Mouse (Mus musculus): Measurements from ENCODE around the gene Elmo3. TPM values are rescaled to one million over a fixed set of nuclear protein-coding genes. Genes with fewer than 3 reads are reported as not detected.

Gene Elmo3
- polyA plus RNA-seq (2015; fragmentation: Nextera tagmentation; extraction: Ambion mirVana) = 22.3 and 23.0 TPM in 2 replicates

- WGBS = 7% methylated on average over 28 of the region's 30 CpGs
- 0 out of 2 replicates have a peak within 1 kb of the TSS, but pooled peaks have one; percentile 16 for H3K9ac ChIP-seq (replicated peaks; ENCODE audit: low read depth)
- H3K4me1 ChIP-seq (ENCODE audit: insufficient read depth, low read depth, low read length) = peaks cover 11% of the 10 kb centered on the region; the same call in 1 of the 2 replicates
- H3K9me3 ChIP-seq (ENCODE audit: low read length) = no peaks in the 10 kb centered on the region
- TF ChIP-seq EP300 (IDR thresholded peaks at IDR 0.05) = no peak
- TF ChIP-seq CTCF (IDR thresholded peaks at IDR 0.05) = peak; percentile 29; the same call in 1 of the 2 replicates
- peak within 1 kb of the TSS; percentile 87 for H3K27ac ChIP-seq (ENCODE audit: low read length)
- peak; percentile 91 for DNase-seq (ENCODE audit: low spot score)
- no peaks in the 10 kb centered on the region for H3K27me3 ChIP-seq (replicated peaks; ENCODE audit: insufficient read depth, low read length)
- peak within 1 kb of the TSS; percentile 59 for H3K4me2 ChIP-seq (replicated peaks; ENCODE audit: low read depth, low read length)
- H3K36me3 ChIP-seq (ENCODE audit: insufficient read depth, low read length) = peaks cover 30% of the 10 kb centered on the region
- peak within 1 kb of the TSS; percentile 33 for H3K4me3 ChIP-seq (ENCODE audit: low read depth, low read length)
- peak; percentile 93 for ATAC-seq
These were observed at the start of gene Elmo3 for GRCm38 (mm10) chr8:105305211-105306145. Gene Elmo3 (plus strand): TSS chr8:105305601.

- DNase-seq (ENCODE audit: low spot score) (no peak), ATAC-seq (no peak)
- 77% methylated on average over 7 of the region's 7 CpGs for WGBS
- H3K9me3 ChIP-seq (ENCODE audit: low read length) = no peaks in the 10 kb centered on the region
- H3K27me3 ChIP-seq (replicated peaks; ENCODE audit: insufficient read depth, low read length) = 0 out of 2 replicates have a peak, but pooled peaks cover 6% of the 10 kb centered on the region
- no peak overlapping the region for H3K9ac ChIP-seq (replicated peaks; ENCODE audit: low read depth)
- no peak overlapping the region for H3K4me2 ChIP-seq (replicated peaks; ENCODE audit: low read depth, low read length)
- H3K27ac ChIP-seq (ENCODE audit: low read length) = no peak overlapping the region
- H3K36me3 ChIP-seq (ENCODE audit: insufficient read depth, low read length) = peaks cover 7% of the 10 kb centered on the region
- H3K4me3 ChIP-seq (ENCODE audit: low read depth, low read length) = no peak overlapping the region
- peaks cover 16% of the 10 kb centered on the region for H3K4me1 ChIP-seq (ENCODE audit: insufficient read depth, low read depth, low read length)
- TF ChIP-seq CTCF (IDR thresholded peaks at IDR 0.05) (no peak), EP300 (IDR thresholded peaks at IDR 0.05) (no peak)
These were observed 47.9 kb upstream of the Elmo3 start for GRCm38 (mm10) chr8:105257318-105258114.

GRCm38 (mm10) chr8:105258911-105259720 lies 46.3 kb upstream of the Elmo3 start:
- Histone ChIP-seq H3K36me3 (ENCODE audit: insufficient read depth, low read length) (no peaks in the 10 kb centered on the region), H3K9ac (replicated peaks; ENCODE audit: low read depth) (0 out of 2 replicates have a peak overlapping the region, but pooled peaks have one; percentile 3), H3K4me2 (replicated peaks; ENCODE audit: low read depth, low read length) (peak overlapping the region; percentile 67), H3K4me3 (ENCODE audit: low read depth, low read length) (peak overlapping the region; percentile 30), H3K9me3 (ENCODE audit: low read length) (no peaks in the 10 kb centered on the region), H3K27ac (ENCODE audit: low read length) (no peak overlapping the region), H3K4me1 (ENCODE audit: insufficient read depth, low read depth, low read length) (peaks cover 19% of the 10 kb centered on the region), H3K27me3 (replicated peaks; ENCODE audit: insufficient read depth, low read length) (0 out of 2 replicates have a peak, but pooled peaks cover 6% of the 10 kb centered on the region)
- TF ChIP-seq EP300 (IDR thresholded peaks at IDR 0.05) (no peak), CTCF (IDR thresholded peaks at IDR 0.05) (peak; percentile 53)
- 13% methylated on average over 55 of the region's 55 CpGs for WGBS
- DNase-seq (ENCODE audit: low spot score) (peak; percentile 51), ATAC-seq (peak; percentile 5; the same call in 1 of the 2 replicates)

GRCm38 (mm10) chr8:105259721-105260320 lies 45.6 kb upstream of the Elmo3 start:
- H3K36me3 ChIP-seq (ENCODE audit: insufficient read depth, low read length) = no peaks in the 10 kb centered on the region
- H3K4me1 ChIP-seq (ENCODE audit: insufficient read depth, low read depth, low read length) = peaks cover 23% of the 10 kb centered on the region
- H3K9me3 ChIP-seq (ENCODE audit: low read length) = no peaks in the 10 kb centered on the region
- peak overlapping the region; percentile 67 for H3K4me2 ChIP-seq (replicated peaks; ENCODE audit: low read depth, low read length)
- H3K4me3 ChIP-seq (ENCODE audit: low read depth, low read length) = peak overlapping the region; percentile 30
- H3K27ac ChIP-seq (ENCODE audit: low read length) = no peak overlapping the region
- DNase-seq (ENCODE audit: low spot score) = peak; percentile 73
- peak; percentile 43 for ATAC-seq
- 0 out of 2 replicates have a peak, but pooled peaks cover 6% of the 10 kb centered on the region for H3K27me3 ChIP-seq (replicated peaks; ENCODE audit: insufficient read depth, low read length)
- 0 out of 2 replicates have a peak overlapping the region, but pooled peaks have one; percentile 3 for H3K9ac ChIP-seq (replicated peaks; ENCODE audit: low read depth)
- peak; percentile 100 for TF ChIP-seq CTCF (IDR thresholded peaks at IDR 0.05)
- TF ChIP-seq EP300 (IDR thresholded peaks at IDR 0.05) = no peak
- WGBS = 6% methylated on average over 30 of the region's 30 CpGs

- Histone ChIP-seq H3K4me2 (replicated peaks; ENCODE audit: low read depth, low read length) (no peak overlapping the region), H3K4me1 (ENCODE audit: insufficient read depth, low read depth, low read length) (peaks cover 26% of the 10 kb centered on the region), H3K9me3 (ENCODE audit: low read length) (no peaks in the 10 kb centered on the region), H3K9ac (replicated peaks; ENCODE audit: low read depth) (no peak overlapping the region), H3K4me3 (ENCODE audit: low read depth, low read length) (no peak overlapping the region), H3K27ac (ENCODE audit: low read length) (no peak overlapping the region), H3K27me3 (replicated peaks; ENCODE audit: insufficient read depth, low read length) (0 out of 2 replicates have a peak, but pooled peaks cover 6% of the 10 kb centered on the region), H3K36me3 (ENCODE audit: insufficient read depth, low read length) (no peaks in the 10 kb centered on the region)
- WGBS = 67% methylated on average over 7 of the region's 7 CpGs
- peak; percentile 18 for ATAC-seq
- peak; percentile 61 for DNase-seq (ENCODE audit: low spot score)
- TF ChIP-seq EP300 (IDR thresholded peaks at IDR 0.05) (no peak), CTCF (IDR thresholded peaks at IDR 0.05) (no peak)
These were observed 44.9 kb upstream of the Elmo3 start for GRCm38 (mm10) chr8:105260371-105261099.
